Mouse (Mus musculus): Measurements from ENCODE around the gene Ttc16.

- TF ChIP-seq POLR2A (IDR thresholded peaks at IDR 0.05; ENCODE audit: low read depth, low read length) (no peak), CTCF (IDR thresholded peaks at IDR 0.05; ENCODE audit: extremely low read depth, insufficient read length, insufficient replicate concordance, low read depth, low read length) (no peak)
Observed at GRCm38 (mm10) chr2:32737008-32737407, 38.4 kb downstream of the Ttc16 start.
